Mouse (Mus musculus) heart, embryonic 11.5 days (tissue): ENCODE data around the gene Scd3. TPM values are rescaled to one million over a fixed set of nuclear protein-coding genes. Genes with fewer than 3 reads are reported as not detected.

ENCODE experiments used
- ATAC-seq: fragments of 200-750 bp; cut with Nextera tagmentation; replicated peaks from 2 replicates; pipeline ENCODE4 v1.8.0; 2017; ENCODE audit warnings: moderate library complexity; ENCODE audit not compliant: insufficient number of reproducible peaks, low FRiP score, low TSS enrichment
- H3K27ac ChIP-seq: fragments of 300-500 bp; sonication (generic); 2 replicates; pipeline ENCODE4 v1.5.1; 2014; ENCODE audit warnings: mild to moderate bottlenecking, low read depth, low read length
- H3K27me3 ChIP-seq: fragments of 300-500 bp; sonication (generic); 2 replicates; pipeline ENCODE4 v1.6.1; 2014; ENCODE audit warnings: mild to moderate bottlenecking, low read length, mixed read lengths; ENCODE audit not compliant: control insufficient read depth, insufficient read depth
- H3K36me3 ChIP-seq: fragments of 300-500 bp; sonication (generic); 2 replicates; pipeline ENCODE4 v1.6.1; 2014; ENCODE audit warnings: mild to moderate bottlenecking, low read length, moderate library complexity, mixed read lengths; ENCODE audit not compliant: control insufficient read depth, insufficient read depth
- H3K4me1 ChIP-seq: fragments of 300-500 bp; sonication (generic); 2 replicates; pipeline ENCODE4 v1.6.1; 2014; ENCODE audit warnings: low read length; ENCODE audit not compliant: control insufficient read depth, insufficient read depth
- H3K4me2 ChIP-seq: fragments of 300-500 bp; sonication (generic); 2 replicates; pipeline ENCODE4 v1.6.1; 2014; ENCODE audit warnings: mild to moderate bottlenecking, moderate library complexity
- H3K4me3 ChIP-seq: fragments of 300-500 bp; sonication (generic); 2 replicates; pipeline ENCODE4 v1.5.1; 2014; ENCODE audit warnings: low read depth, low read length
- H3K9ac ChIP-seq: fragments of 300-500 bp; sonication (generic); 2 replicates; pipeline ENCODE4 v1.6.1; 2014; ENCODE audit warnings: mild to moderate bottlenecking, low read depth, low read length, moderate library complexity
- H3K9me3 ChIP-seq: fragments of 300-500 bp; sonication (generic); replicated peaks from 2 replicates; pipeline ENCODE4 v1.6.1; 2016; ENCODE audit warnings: low read length; ENCODE audit not compliant: control insufficient read depth
- WGBS: fragments of 180-500 bp; shearing (Covaris S2); extraction: QIAGEN DNeasy Blood & Tissue Kit; methylation state at CpG from one replicate; pipeline ENCODE4 v1.1.7; 2014; ENCODE audit not compliant: insufficient replicate concordance; 5-methylcytosine and 5-hydroxymethylcytosine counted together
- polyA plus RNA-seq: library from polyadenylated mRNA; unstranded; fragments of >200 nt; fragmentation: Nextera tagmentation; extraction: Ambion mirVana; gene quantifications from 2 replicates; pipeline ENCODE4 v1.2.1, GENCODE M21; 2014

Scd3 gene
- polyA plus RNA-seq, 1 experiment from 2014 or later: 0.21 TPM

DNA sequence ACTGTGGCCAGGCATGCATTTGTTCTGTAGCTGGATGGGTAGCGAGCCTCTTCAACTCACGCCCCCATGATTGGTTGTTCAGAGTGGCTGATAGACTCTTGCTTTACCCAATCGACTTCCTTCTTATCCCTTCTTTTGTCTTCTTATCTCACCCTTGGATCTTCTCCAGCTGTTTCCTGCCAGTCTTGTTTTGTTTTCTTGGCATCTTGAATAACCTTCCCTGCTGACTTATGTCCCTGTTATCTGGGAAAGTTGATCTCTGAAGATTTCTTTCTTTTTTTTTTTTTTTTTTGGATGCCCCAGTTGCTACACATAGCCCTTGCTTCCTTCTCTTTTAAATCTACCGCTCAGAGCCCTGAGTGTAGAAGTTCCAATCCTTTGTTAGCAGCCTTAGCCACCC lies 56.4 kb downstream of the Scd3 start:
- no peak overlapping the region for H3K4me2 ChIP-seq
- no peak overlapping the region for H3K9ac ChIP-seq
- H3K4me1 ChIP-seq: no peaks in the 10 kb centered on the region
- WGBS: 53% methylated on average over 4 of the region's 4 CpGs
- no peaks in the 10 kb centered on the region for H3K9me3 ChIP-seq
- no peaks in the 10 kb centered on the region; the same call in 1 of the 2 replicates for H3K27me3 ChIP-seq
- H3K27ac ChIP-seq: no peak overlapping the region
- ATAC-seq: no peak
- H3K36me3 ChIP-seq: no peaks in the 10 kb centered on the region
- no peak overlapping the region for H3K4me3 ChIP-seq

GRCm38 (mm10) chr19:44260487-44260886 lies 57.4 kb downstream of the Scd3 start:
- H3K27ac ChIP-seq: no peak overlapping the region
- no peaks in the 10 kb centered on the region for H3K9me3 ChIP-seq
- H3K4me1 ChIP-seq: no peaks in the 10 kb centered on the region
- WGBS: 84% methylated on average over 5 of the region's 5 CpGs
- no peak overlapping the region for H3K4me2 ChIP-seq
- no peaks in the 10 kb centered on the region; the same call in 1 of the 2 replicates for H3K27me3 ChIP-seq
- no peaks in the 10 kb centered on the region for H3K36me3 ChIP-seq
- H3K9ac ChIP-seq: no peak overlapping the region
- no peak for ATAC-seq
- H3K4me3 ChIP-seq: no peak overlapping the region

- H3K27me3 ChIP-seq: no peaks in the 10 kb centered on the region
- H3K9ac ChIP-seq: no peak overlapping the region
- H3K9me3 ChIP-seq: no peaks in the 10 kb centered on the region
- WGBS: 85% methylated on average over 7 of the region's 7 CpGs
- no peak for ATAC-seq
- no peaks in the 10 kb centered on the region for H3K4me1 ChIP-seq
- no peak overlapping the region for H3K4me3 ChIP-seq
- H3K36me3 ChIP-seq: no peaks in the 10 kb centered on the region
- H3K4me2 ChIP-seq: no peak overlapping the region
- H3K27ac ChIP-seq: no peak overlapping the region
These were observed 58.7 kb downstream of the Scd3 start for GRCm38 (mm10) chr19:44261774-44262173.

- Histone ChIP-seq H3K27ac (no peak overlapping the region), H3K36me3 (no peaks in the 10 kb centered on the region), H3K9me3 (no peaks in the 10 kb centered on the region), H3K4me3 (no peak overlapping the region), H3K9ac (no peak overlapping the region), H3K4me1 (no peaks in the 10 kb centered on the region), H3K27me3 (no peaks in the 10 kb centered on the region), H3K4me2 (no peak overlapping the region)
- ATAC-seq: no peak
- 83% methylated on average over 3 of the region's 3 CpGs for WGBS
These were observed 60.5 kb downstream of the Scd3 start for GRCm38 (mm10) chr19:44263581-44263980.

DNA sequence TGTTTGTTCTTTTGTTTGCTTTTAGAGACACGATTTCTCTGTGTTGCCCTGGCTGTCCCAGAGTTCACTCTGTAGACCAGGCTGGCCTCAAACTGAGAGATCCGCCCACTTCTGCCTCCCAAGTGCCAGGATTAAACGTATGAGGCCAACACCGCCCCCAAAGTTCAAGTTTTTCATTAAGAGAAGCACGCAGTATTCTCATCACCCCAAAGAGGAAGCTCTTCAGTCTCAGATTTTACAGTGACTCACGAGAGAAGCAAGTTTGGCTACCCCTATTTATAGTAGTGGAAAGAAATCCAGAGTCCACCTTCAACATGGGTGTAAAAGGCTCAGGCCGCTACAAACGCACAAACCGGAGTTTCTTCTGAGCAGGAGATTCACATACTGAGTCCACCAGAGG lies 61.2 kb downstream of the Scd3 start:
- Histone ChIP-seq H3K36me3 (no peaks in the 10 kb centered on the region), H3K27ac (no peak overlapping the region), H3K4me1 (no peaks in the 10 kb centered on the region), H3K9me3 (no peaks in the 10 kb centered on the region), H3K27me3 (no peaks in the 10 kb centered on the region), H3K4me3 (no peak overlapping the region), H3K9ac (no peak overlapping the region), H3K4me2 (no peak overlapping the region)
- 76% methylated on average over 9 of the region's 9 CpGs for WGBS
- no peak for ATAC-seq

DNA sequence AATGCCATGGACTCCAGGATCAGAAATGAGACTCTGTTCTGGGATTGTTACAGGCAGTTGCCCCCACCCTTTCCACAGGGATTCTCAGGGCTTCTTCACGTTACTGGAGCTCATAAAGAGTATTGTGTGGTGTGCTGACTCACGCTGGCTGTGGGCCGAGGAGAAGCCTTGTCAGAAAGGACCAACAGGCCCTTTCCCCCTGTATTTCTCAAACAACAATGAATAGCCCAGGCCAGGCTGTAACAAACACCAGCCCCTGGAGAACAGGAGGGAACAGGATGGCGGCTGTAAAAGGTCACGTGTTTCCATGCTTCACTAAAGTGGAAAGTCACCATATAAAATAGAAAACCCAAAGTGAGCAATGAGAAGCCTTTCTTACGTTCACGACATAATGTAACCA lies 62.2 kb downstream of the Scd3 start:
- Histone ChIP-seq H3K4me2 (no peak overlapping the region), H3K4me3 (no peak overlapping the region), H3K36me3 (no peaks in the 10 kb centered on the region), H3K9me3 (no peaks in the 10 kb centered on the region), H3K9ac (no peak overlapping the region), H3K27ac (no peak overlapping the region), H3K27me3 (no peaks in the 10 kb centered on the region), H3K4me1 (no peaks in the 10 kb centered on the region)
- no peak for ATAC-seq
- WGBS: 58% methylated on average over 7 of the region's 7 CpGs

DNA sequence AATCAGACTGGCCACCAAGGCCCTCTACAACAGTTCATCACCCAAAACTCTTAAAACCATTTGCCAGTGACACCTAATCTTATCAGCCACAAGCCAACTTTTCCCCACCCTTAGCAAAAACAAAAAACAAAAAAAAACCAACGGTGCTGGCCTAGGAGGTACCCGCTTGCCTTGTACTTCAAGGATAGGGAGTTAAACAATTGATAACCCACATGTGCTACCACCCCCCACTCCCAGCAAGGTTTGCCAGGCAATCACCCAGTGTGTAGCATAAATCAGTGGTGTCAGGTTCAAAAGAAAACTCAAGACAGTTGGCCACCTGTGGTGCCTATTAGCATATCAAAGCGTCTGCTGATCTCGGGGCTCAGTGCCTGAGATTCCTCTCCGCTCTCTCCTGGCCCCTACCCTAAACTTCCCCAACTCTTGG lies 62.9 kb downstream of the Scd3 start:
- Histone ChIP-seq H3K36me3 (no peaks in the 10 kb centered on the region), H3K9me3 (no peaks in the 10 kb centered on the region), H3K9ac (no peak overlapping the region), H3K4me1 (no peaks in the 10 kb centered on the region), H3K4me3 (no peak overlapping the region), H3K4me2 (peak overlapping the region; percentile 82; the same call in 1 of the 2 replicates), H3K27ac (peak overlapping the region; percentile 18; the same call in 1 of the 2 replicates), H3K27me3 (no peaks in the 10 kb centered on the region)
- 42% methylated on average over 5 of the region's 5 CpGs for WGBS
- no peak for ATAC-seq

GRCm38 (mm10) chr19:44266458-44266823 lies 63.4 kb downstream of the Scd3 start:
- 7% methylated on average over 6 of the region's 6 CpGs for WGBS
- ATAC-seq: no peak
- Histone ChIP-seq H3K4me2 (peak overlapping the region; percentile 82), H3K4me3 (peak overlapping the region; percentile 58), H3K4me1 (no peaks in the 10 kb centered on the region), H3K27me3 (no peaks in the 10 kb centered on the region), H3K9me3 (no peaks in the 10 kb centered on the region), H3K27ac (peak overlapping the region; percentile 95), H3K36me3 (no peaks in the 10 kb centered on the region), H3K9ac (peak overlapping the region; percentile 81; the same call in 1 of the 2 replicates)

DNA sequence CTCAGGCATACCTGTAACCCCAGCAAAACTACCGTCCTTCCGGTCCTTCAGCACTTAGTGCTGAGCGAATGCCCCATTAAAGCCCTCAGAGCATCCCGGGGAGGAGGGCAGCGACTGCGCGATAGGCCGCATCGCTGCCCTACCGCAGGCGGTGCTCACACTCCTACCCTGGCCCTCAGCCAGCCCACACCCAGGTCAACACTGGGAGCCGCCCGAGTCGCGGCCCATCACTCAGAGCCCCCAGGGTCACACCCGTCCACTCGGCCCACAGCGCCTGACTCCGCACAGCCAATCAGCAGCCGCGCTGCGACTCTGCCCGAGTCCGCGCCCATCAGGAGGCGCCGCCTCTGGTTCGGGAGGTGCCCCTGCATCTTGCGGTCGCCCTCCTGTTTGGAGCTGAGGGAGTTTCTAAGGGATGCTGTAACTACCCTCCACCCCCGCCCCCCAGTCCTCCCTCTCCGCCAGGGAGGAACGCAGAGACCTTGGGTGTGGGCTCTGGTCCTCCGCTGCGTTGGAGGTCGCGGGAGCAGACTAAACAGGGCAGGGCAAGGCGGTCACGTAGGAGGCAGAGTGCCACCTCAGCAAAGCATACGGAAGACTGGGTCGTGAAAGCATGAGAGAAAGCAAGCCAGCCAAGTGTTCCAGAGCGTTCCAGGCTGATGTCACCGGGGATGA lies 63.9 kb downstream of the Scd3 start:
- H3K27ac ChIP-seq: peak overlapping the region; percentile 95
- H3K36me3 ChIP-seq: no peaks in the 10 kb centered on the region
- peak overlapping the region; percentile 82 for H3K4me2 ChIP-seq
- H3K4me1 ChIP-seq: no peaks in the 10 kb centered on the region
- under 1% methylated on average over 43 of the region's 43 CpGs for WGBS
- no peaks in the 10 kb centered on the region for H3K27me3 ChIP-seq
- no peaks in the 10 kb centered on the region for H3K9me3 ChIP-seq
- peak overlapping the region; percentile 81 for H3K9ac ChIP-seq
- peak; percentile 100 for ATAC-seq
- peak overlapping the region; percentile 58 for H3K4me3 ChIP-seq
